Mouse (Mus musculus): ENCODE measurements at regions not wholly inside any gene's neighbourhood (a gene's known extent, or its start where the extent isn't known, plus 50 kb on each side); places are given as distances from the start of the nearest gene placed in this dataset.

GRCm38 (mm10) chr11:57913020-57913699 is 80.5 kb upstream of the Hand1 start:
- no peak for DNase-seq (ENCODE audit: low spot score in 2 of 2)
- intact Hi-C loops (cut with DNase I): no loop called here

GRCm38 (mm10) chr11:57911698-57912283 is 79.2 kb upstream of the Hand1 start:
- DNase-seq (ENCODE audit: low spot score in 2 of 2): no peak
- intact Hi-C loops (cut with DNase I): no loop called here

- intact Hi-C loops (cut with DNase I): no loop called here
These were observed 71.6 kb upstream of the Hand1 start for GRCm38 (mm10) chr11:57904216-57904615.

GRCm38 (mm10) chr11:57899335-57899734 is 66.7 kb upstream of the Hand1 start:
- no peak for DNase-seq (ENCODE audit: low spot score in 2 of 2)
- intact Hi-C loops (cut with DNase I): no loop called here

More at GRCm38 (mm10) chr11:57904216-57904615, 71.6 kb upstream of the Hand1 start:
- DNase-seq (ENCODE audit: low spot score in 2 of 2): no peak

GRCm38 (mm10) chr11:57895497-57895896 is 62.9 kb upstream of the Hand1 start:
- DNase-seq (ENCODE audit: low spot score in 2 of 2): no peak

GRCm38 (mm10) chr11:57882736-57883635 is 50.4 kb upstream of the Hand1 start:
- DNase-seq (ENCODE audit: low spot score in 2 of 2): no peak
- intact Hi-C loops (cut with DNase I): no loop called here

More at GRCm38 (mm10) chr11:57895497-57895896, 62.9 kb upstream of the Hand1 start:
- intact Hi-C loops (cut with DNase I): no loop called here
